Mouse (Mus musculus) megakaryocyte, embryonic 14.5 days (primary cell): ENCODE measurements around the gene Psmb10.

Experiments
- FLI1 ChIP-seq: IDR thresholded peaks from 2 replicates; pipeline ENCODE4 v1.6.1; 2012; ENCODE audit warnings: low read length, inconsistent platforms, mixed read lengths
- GATA1 ChIP-seq: IDR thresholded peaks from 3 replicates; pipeline ENCODE4 v1.6.1; 2012; ENCODE audit warnings: mixed read lengths, low read length, inconsistent platforms, borderline replicate concordance

DNA sequence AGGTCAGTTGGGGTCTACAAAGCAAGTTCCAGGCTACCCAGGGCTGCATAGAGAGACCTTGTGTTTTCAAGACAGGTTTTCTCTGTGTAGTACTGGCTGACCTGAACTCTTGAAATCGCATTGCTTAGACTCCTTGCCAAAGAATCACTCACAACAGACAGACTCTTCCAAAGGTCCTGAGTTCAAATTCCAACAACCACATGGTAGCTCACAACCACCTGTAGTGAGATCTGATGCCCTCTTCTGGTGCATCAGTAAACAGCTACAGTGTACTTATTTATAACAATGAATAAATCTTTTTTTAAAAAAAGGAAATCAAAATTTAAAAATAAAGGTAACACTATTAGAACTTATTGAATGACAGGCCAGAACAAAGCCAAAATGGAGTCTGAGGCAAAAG, 42.9 kb upstream of the Psmb10 start:
- TF ChIP-seq GATA1 (no peak), FLI1 (no peak)
